Mouse (Mus musculus) brain, embryonic 14.5 days (tissue): ENCODE data around the gene Epha1.

ENCODE experiments used
- CTCF ChIP-seq: fragments of 200-500 bp; IDR thresholded peaks from 2 replicates; pipeline ENCODE4 v1.5.1; 2012; ENCODE audit warnings: inconsistent platforms, mild to moderate bottlenecking, moderate library complexity, borderline replicate concordance; ENCODE audit not compliant: insufficient read depth, insufficient read length; ENCODE audit errors: extremely low read depth
- POLR2A ChIP-seq: fragments of 200-500 bp; IDR thresholded peaks from 2 replicates; pipeline ENCODE4 v1.6.1; 2012; ENCODE audit warnings: mild to moderate bottlenecking, inconsistent platforms, borderline replicate concordance; ENCODE audit not compliant: poor library complexity, insufficient read depth, insufficient read length, severe bottlenecking; ENCODE audit errors: extremely low read depth

GRCm38 (mm10) chr6:42339981-42340380, 33.1 kb downstream of the Epha1 start:
- TF ChIP-seq POLR2A (no peak), CTCF (no peak)
